Mouse (Mus musculus) neural tube, embryonic 15.5 days (tissue): ENCODE results near the gene Gm498. TPM values are rescaled to one million over a fixed set of nuclear protein-coding genes. Genes with fewer than 3 reads are reported as not detected.

Experiments
- ATAC-seq: fragments of 200-750 bp; cut with Nextera tagmentation; 2 replicates; pipeline ENCODE4 v1.8.0; 2017; ENCODE audit warnings: mild to moderate bottlenecking, moderate TSS enrichment, moderate library complexity; ENCODE audit not compliant: low FRiP score
- H3K27ac ChIP-seq: fragments of 300-500 bp; sonication (generic); replicated peaks from 2 replicates; pipeline ENCODE4 v1.5.1; 2015; ENCODE audit warnings: mild to moderate bottlenecking, inconsistent platforms
- H3K27me3 ChIP-seq: fragments of 300-500 bp; sonication (generic); replicated peaks from 2 replicates; pipeline ENCODE4 v1.6.1; 2015; ENCODE audit warnings: inconsistent platforms
- H3K36me3 ChIP-seq: fragments of 300-500 bp; sonication (generic); 2 replicates; pipeline ENCODE4 v1.6.1; 2015; ENCODE audit warnings: inconsistent platforms
- H3K4me1 ChIP-seq: fragments of 300-500 bp; sonication (generic); 2 replicates; pipeline ENCODE4 v1.6.1; 2015; ENCODE audit warnings: inconsistent platforms
- H3K4me2 ChIP-seq: fragments of 300-500 bp; sonication (generic); 2 replicates; pipeline ENCODE4 v1.6.1; 2015; ENCODE audit warnings: inconsistent platforms, mild to moderate bottlenecking, moderate library complexity
- H3K4me3 ChIP-seq: fragments of 300-500 bp; sonication (generic); replicated peaks from 2 replicates; pipeline ENCODE4 v1.5.1; 2015; ENCODE audit warnings: mild to moderate bottlenecking, inconsistent platforms
- H3K9ac ChIP-seq: fragments of 300-500 bp; sonication (generic); replicated peaks from 2 replicates; pipeline ENCODE4 v1.6.1; 2015; ENCODE audit warnings: mild to moderate bottlenecking, inconsistent platforms
- H3K9me3 ChIP-seq: fragments of 300-500 bp; sonication (generic); replicated peaks from 2 replicates; pipeline ENCODE4 v1.6.1; 2016; ENCODE audit warnings: inconsistent platforms
- WGBS: fragments of 180-500 bp; shearing (Covaris S2); methylation state at CpG from one replicate; pipeline ENCODE4 v1.1.7; 2015; ENCODE audit warnings: mixed read lengths; 5-methylcytosine and 5-hydroxymethylcytosine counted together
- polyA plus RNA-seq: library from polyadenylated mRNA; unstranded; fragments of >200 nt; fragmentation: Nextera tagmentation; extraction: Ambion mirVana; gene quantifications from 2 replicates; pipeline ENCODE4 v1.2.1, GENCODE M21; 2015

Gene Gm498
- polyA plus RNA-seq, 1 experiment from 2014 or later = not detected

GRCm38 (mm10) chr7:143834316-143834715 is 32.3 kb upstream of the Gm498 start:
- WGBS = 91% methylated on average over 2 of the region's 2 CpGs
- ATAC-seq = no peak
- H3K9me3 ChIP-seq = no peaks in the 10 kb centered on the region
- no peak overlapping the region for H3K9ac ChIP-seq
- H3K4me3 ChIP-seq = no peak overlapping the region
- H3K36me3 ChIP-seq = peaks cover 24% of the 10 kb centered on the region
- H3K4me2 ChIP-seq = peak overlapping the region; percentile 17; the same call in 1 of the 2 replicates
- H3K27me3 ChIP-seq = no peaks in the 10 kb centered on the region
- H3K4me1 ChIP-seq = peaks cover 65% of the 10 kb centered on the region
- no peak overlapping the region for H3K27ac ChIP-seq

GRCm38 (mm10) chr7:143834972-143835371 is 31.7 kb upstream of the Gm498 start:
- H3K4me1 ChIP-seq = peaks cover 63% of the 10 kb centered on the region
- 72% methylated on average over 3 of the region's 3 CpGs for WGBS

GRCm38 (mm10) chr7:143837705-143838358 is 28.8 kb upstream of the Gm498 start:
- no peak for ATAC-seq
- Histone ChIP-seq H3K27me3 (no peaks in the 10 kb centered on the region), H3K9ac (no peak overlapping the region), H3K4me2 (no peak overlapping the region), H3K36me3 (peaks cover 59% of the 10 kb centered on the region), H3K9me3 (no peaks in the 10 kb centered on the region), H3K4me3 (no peak overlapping the region), H3K4me1 (peaks cover 37% of the 10 kb centered on the region), H3K27ac (no peak overlapping the region)
- 88% methylated on average over 3 of the region's 3 CpGs for WGBS

More at GRCm38 (mm10) chr7:143834972-143835371, 31.7 kb upstream of the Gm498 start:
- H3K36me3 ChIP-seq = peaks cover 30% of the 10 kb centered on the region
- H3K9me3 ChIP-seq = no peaks in the 10 kb centered on the region
- no peak overlapping the region for H3K27ac ChIP-seq
- peak overlapping the region; percentile 17; the same call in 1 of the 2 replicates for H3K4me2 ChIP-seq
- ATAC-seq = no peak
- H3K4me3 ChIP-seq = no peak overlapping the region
- H3K27me3 ChIP-seq = no peaks in the 10 kb centered on the region
- no peak overlapping the region for H3K9ac ChIP-seq

GRCm38 (mm10) chr7:143840121-143840520 is 26.5 kb upstream of the Gm498 start:
- WGBS = 94% methylated on average over 5 of the region's 5 CpGs

GRCm38 (mm10) chr7:143841301-143841700 is 25.3 kb upstream of the Gm498 start:
- Histone ChIP-seq H3K9me3 (no peaks in the 10 kb centered on the region), H3K36me3 (peaks cover 94% of the 10 kb centered on the region), H3K9ac (no peak overlapping the region), H3K27me3 (no peaks in the 10 kb centered on the region), H3K4me3 (no peak overlapping the region), H3K4me2 (no peak overlapping the region), H3K4me1 (0 out of 2 replicates have a peak, but pooled peaks cover 3% of the 10 kb centered on the region), H3K27ac (no peak overlapping the region)
- 98% methylated on average over 8 of the region's 8 CpGs for WGBS
- no peak for ATAC-seq

More at GRCm38 (mm10) chr7:143840121-143840520, 26.5 kb upstream of the Gm498 start:
- Histone ChIP-seq H3K27me3 (no peaks in the 10 kb centered on the region), H3K36me3 (peaks cover 82% of the 10 kb centered on the region), H3K9ac (no peak overlapping the region), H3K27ac (no peak overlapping the region), H3K4me3 (no peak overlapping the region), H3K4me2 (no peak overlapping the region), H3K9me3 (no peaks in the 10 kb centered on the region), H3K4me1 (peaks cover 14% of the 10 kb centered on the region)
- no peak for ATAC-seq

- ATAC-seq = no peak
These were observed 18.4 kb upstream of the Gm498 start for GRCm38 (mm10) chr7:143848127-143848767.

GRCm38 (mm10) chr7:143848768-143849482 is 17.7 kb upstream of the Gm498 start:
- H3K27ac ChIP-seq = no peak overlapping the region
- WGBS = 94% methylated on average over 7 of the region's 8 CpGs
- H3K4me2 ChIP-seq = no peak overlapping the region
- no peaks in the 10 kb centered on the region for H3K27me3 ChIP-seq
- no peak for ATAC-seq
- H3K4me1 ChIP-seq = no peaks in the 10 kb centered on the region
- no peak overlapping the region for H3K4me3 ChIP-seq
- peaks cover 52% of the 10 kb centered on the region for H3K36me3 ChIP-seq
- no peak overlapping the region for H3K9ac ChIP-seq
- no peaks in the 10 kb centered on the region for H3K9me3 ChIP-seq

More at GRCm38 (mm10) chr7:143848127-143848767, 18.4 kb upstream of the Gm498 start:
- whole genome bisulfite sequencing = 96% methylated on average over 5 of the region's 5 CpGs
- Histone ChIP-seq H3K27me3 (no peaks in the 10 kb centered on the region), H3K4me2 (no peak overlapping the region), H3K27ac (no peak overlapping the region), H3K9me3 (no peaks in the 10 kb centered on the region), H3K4me1 (no peaks in the 10 kb centered on the region), H3K4me3 (no peak overlapping the region), H3K9ac (no peak overlapping the region), H3K36me3 (peaks cover 59% of the 10 kb centered on the region)

GRCm38 (mm10) chr7:143868874-143869273 is 2.2 kb downstream of the Gm498 start:
- Histone ChIP-seq H3K4me3 (no peak overlapping the region), H3K4me1 (no peaks in the 10 kb centered on the region), H3K9me3 (0 out of 2 replicates have a peak, but pooled peaks cover 3% of the 10 kb centered on the region), H3K27me3 (no peaks in the 10 kb centered on the region), H3K36me3 (no peaks in the 10 kb centered on the region), H3K9ac (no peak overlapping the region), H3K4me2 (no peak overlapping the region), H3K27ac (no peak overlapping the region)
- WGBS = 88% methylated on average over 4 of the region's 4 CpGs
- no peak for ATAC-seq

- H3K4me3 ChIP-seq = no peak overlapping the region
- WGBS = 91% methylated on average over 6 of the region's 6 CpGs
- no peak overlapping the region for H3K27ac ChIP-seq
- no peak overlapping the region for H3K9ac ChIP-seq
- no peak for ATAC-seq
- no peaks in the 10 kb centered on the region for H3K4me1 ChIP-seq
- no peaks in the 10 kb centered on the region for H3K27me3 ChIP-seq
- no peak overlapping the region for H3K4me2 ChIP-seq
- H3K9me3 ChIP-seq = no peaks in the 10 kb centered on the region
- H3K36me3 ChIP-seq = no peaks in the 10 kb centered on the region
These were observed 17.1 kb downstream of the Gm498 start for GRCm38 (mm10) chr7:143883717-143884116.

- WGBS = 84% methylated on average over 2 of the region's 2 CpGs
- no peak for ATAC-seq
- Histone ChIP-seq H3K36me3 (no peaks in the 10 kb centered on the region), H3K4me3 (no peak overlapping the region), H3K27ac (no peak overlapping the region), H3K9ac (no peak overlapping the region), H3K4me1 (no peaks in the 10 kb centered on the region), H3K27me3 (no peaks in the 10 kb centered on the region), H3K9me3 (no peaks in the 10 kb centered on the region), H3K4me2 (no peak overlapping the region)
These were observed 24.5 kb downstream of the Gm498 start for GRCm38 (mm10) chr7:143891146-143891545.

- Histone ChIP-seq H3K4me1 (no peaks in the 10 kb centered on the region), H3K27ac (no peak overlapping the region), H3K36me3 (no peaks in the 10 kb centered on the region), H3K27me3 (no peaks in the 10 kb centered on the region), H3K4me2 (no peak overlapping the region), H3K4me3 (no peak overlapping the region), H3K9me3 (no peaks in the 10 kb centered on the region), H3K9ac (no peak overlapping the region)
- 49% methylated on average over 2 of the region's 2 CpGs for WGBS
- no peak for ATAC-seq
These were observed 25.7 kb downstream of the Gm498 start for GRCm38 (mm10) chr7:143892361-143892760.
